Mouse (Mus musculus): ENCODE data around the gene Atg4c. TPM values are rescaled to one million over a fixed set of nuclear protein-coding genes. Genes with fewer than 3 reads are reported as not detected.

The Atg4c gene
- polyA plus RNA-seq, 1 experiment from 2014 or later: 20.8 TPM

GRCm38 (mm10) chr4:99222221-99222620 is 28.5 kb downstream of the Atg4c start:
- Histone ChIP-seq H3K4me3 (replicated peaks) (no peak overlapping the region), H3K36me3 (peaks cover 43% of the 10 kb centered on the region), H3K4me1 (replicated peaks) (no peaks in the 10 kb centered on the region), H3K9me3 (no peaks in the 10 kb centered on the region), H3K27me3 (no peaks in the 10 kb centered on the region), H3K9ac (replicated peaks) (no peak overlapping the region), H3K27ac (no peak overlapping the region), H3K4me2 (no peak overlapping the region)
- WGBS: 86% methylated on average over 8 of the region's 8 CpGs
- no peak for ATAC-seq (ENCODE audit: insufficient number of reproducible peaks, insufficient read depth, low FRiP score, low TSS enrichment, low read depth)

DNA sequence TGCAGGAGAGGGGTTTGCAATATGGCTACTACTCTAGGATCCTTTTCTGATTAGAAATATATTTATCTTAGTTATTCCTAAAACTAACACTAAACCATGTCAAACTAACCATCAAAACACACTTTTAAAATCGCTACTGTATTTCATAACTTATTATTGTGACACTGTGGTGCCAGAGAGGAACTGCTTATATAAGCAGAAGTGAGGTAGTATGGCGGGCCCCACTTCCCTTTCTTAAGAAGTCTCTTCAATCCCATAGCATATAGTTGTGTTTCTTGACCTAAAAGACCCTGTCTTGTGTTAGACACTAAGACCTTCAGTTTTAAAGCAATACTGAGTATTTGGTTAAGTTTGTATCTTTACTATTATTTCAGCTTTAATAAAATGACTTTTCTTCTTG is 31.1 kb downstream of the Atg4c start:
- 91% methylated on average over 2 of the region's 2 CpGs for WGBS
- no peaks in the 10 kb centered on the region for H3K4me1 ChIP-seq (replicated peaks)
- no peak overlapping the region for H3K27ac ChIP-seq
- ATAC-seq (ENCODE audit: insufficient number of reproducible peaks, insufficient read depth, low FRiP score, low TSS enrichment, low read depth): no peak
- peaks cover 43% of the 10 kb centered on the region for H3K36me3 ChIP-seq
- H3K4me3 ChIP-seq (replicated peaks): no peak overlapping the region
- H3K4me2 ChIP-seq: no peak overlapping the region
- H3K9me3 ChIP-seq: no peaks in the 10 kb centered on the region
- no peak overlapping the region for H3K9ac ChIP-seq (replicated peaks)
- H3K27me3 ChIP-seq: no peaks in the 10 kb centered on the region

- peaks cover 38% of the 10 kb centered on the region for H3K36me3 ChIP-seq
- no peaks in the 10 kb centered on the region for H3K27me3 ChIP-seq
- H3K4me2 ChIP-seq: no peak overlapping the region
- no peak overlapping the region for H3K9ac ChIP-seq (replicated peaks)
- no peak overlapping the region for H3K4me3 ChIP-seq (replicated peaks)
- WGBS: 74% methylated on average over 6 of the region's 6 CpGs
- H3K27ac ChIP-seq: no peak overlapping the region
- ATAC-seq (ENCODE audit: insufficient number of reproducible peaks, insufficient read depth, low FRiP score, low TSS enrichment, low read depth): no peak
- H3K4me1 ChIP-seq (replicated peaks): no peaks in the 10 kb centered on the region
- no peaks in the 10 kb centered on the region for H3K9me3 ChIP-seq
Measured at GRCm38 (mm10) chr4:99227226-99227625, 33.5 kb downstream of the Atg4c start.

DNA sequence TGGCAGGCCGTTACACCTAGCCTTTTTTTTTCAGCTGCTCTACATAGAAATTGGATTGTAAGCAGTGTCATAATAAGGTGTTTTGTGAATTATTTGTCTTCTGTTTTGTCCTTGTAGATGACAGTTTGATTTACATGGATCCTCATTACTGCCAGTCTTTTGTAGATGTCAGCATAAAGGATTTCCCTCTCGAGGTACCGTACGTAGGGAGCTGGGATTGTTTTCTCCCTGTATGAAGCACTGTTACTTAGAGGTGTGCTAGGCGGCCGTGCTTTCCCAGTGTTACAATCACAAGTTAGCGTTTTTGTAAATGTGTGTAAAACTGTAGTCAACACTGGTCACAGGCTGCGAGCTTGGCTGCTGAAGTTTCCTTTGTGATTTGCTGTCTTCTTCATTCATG is 35.6 kb downstream of the Atg4c start:
- Histone ChIP-seq H3K4me1 (replicated peaks) (no peaks in the 10 kb centered on the region), H3K9ac (replicated peaks) (no peak overlapping the region), H3K9me3 (no peaks in the 10 kb centered on the region), H3K27ac (no peak overlapping the region), H3K36me3 (peaks cover 35% of the 10 kb centered on the region), H3K4me3 (replicated peaks) (no peak overlapping the region), H3K4me2 (no peak overlapping the region), H3K27me3 (no peaks in the 10 kb centered on the region)
- no peak for ATAC-seq (ENCODE audit: insufficient number of reproducible peaks, insufficient read depth, low FRiP score, low TSS enrichment, low read depth)
- WGBS: 88% methylated on average over 8 of the region's 8 CpGs

DNA sequence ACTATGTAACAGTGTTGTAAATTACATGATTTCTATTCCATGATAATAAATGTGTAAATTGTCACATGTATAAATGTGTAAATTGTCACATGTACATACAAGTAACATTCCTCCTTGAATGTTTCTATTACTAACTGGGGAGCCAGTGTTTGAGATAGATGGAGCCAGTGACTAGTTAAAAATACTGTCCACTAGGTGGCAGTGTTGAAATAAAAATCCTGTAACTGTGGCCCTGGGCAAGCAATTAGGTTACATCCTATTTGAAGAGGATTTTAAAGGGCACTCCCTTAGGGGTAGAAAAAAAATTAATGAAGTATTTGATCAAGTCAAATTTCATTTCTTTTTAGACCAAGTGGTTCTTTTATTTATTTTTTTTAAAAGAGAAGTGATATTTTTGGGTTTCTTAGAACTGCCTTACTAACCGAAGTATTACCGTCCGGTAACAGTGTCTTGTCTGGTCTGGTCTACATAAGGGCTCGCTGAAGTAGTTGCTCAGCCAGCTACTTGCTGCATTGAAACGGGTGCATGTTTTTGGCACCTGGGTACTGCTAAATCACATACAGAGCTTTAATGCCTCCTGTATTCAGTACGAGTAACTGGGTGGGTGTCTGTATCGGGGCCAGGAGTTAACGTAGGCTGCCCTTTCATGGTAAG is 41.6 kb downstream of the Atg4c start:
- 92% methylated on average over 8 of the region's 8 CpGs for WGBS
- Histone ChIP-seq H3K9me3 (no peaks in the 10 kb centered on the region), H3K4me3 (replicated peaks) (no peak overlapping the region), H3K36me3 (peaks cover 26% of the 10 kb centered on the region), H3K27me3 (no peaks in the 10 kb centered on the region), H3K4me1 (replicated peaks) (no peaks in the 10 kb centered on the region), H3K27ac (no peak overlapping the region), H3K9ac (replicated peaks) (no peak overlapping the region), H3K4me2 (no peak overlapping the region)
- ATAC-seq (ENCODE audit: insufficient number of reproducible peaks, insufficient read depth, low FRiP score, low TSS enrichment, low read depth): no peak

DNA sequence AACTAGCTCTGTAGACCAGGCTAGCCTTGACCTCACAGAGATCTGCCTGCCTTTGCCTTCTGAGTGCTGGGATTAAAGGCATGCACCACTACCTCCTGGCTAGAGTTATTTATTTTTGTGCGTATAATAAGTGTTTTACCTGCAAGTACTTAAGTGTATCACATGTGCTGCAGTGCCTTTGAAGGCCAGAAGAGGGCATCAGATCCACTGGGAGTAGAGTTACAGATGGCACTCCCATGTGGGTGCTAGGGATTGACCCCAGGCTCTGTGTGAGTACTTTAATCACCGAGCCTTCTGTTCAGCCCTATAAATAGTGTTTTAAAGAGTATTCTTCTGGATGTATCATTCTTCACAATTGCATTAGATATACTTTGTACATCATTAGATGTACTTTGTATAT is 44.6 kb downstream of the Atg4c start:
- H3K36me3 ChIP-seq: peaks cover 26% of the 10 kb centered on the region
- no peak overlapping the region for H3K9ac ChIP-seq (replicated peaks)
- no peaks in the 10 kb centered on the region for H3K4me1 ChIP-seq (replicated peaks)
- H3K4me3 ChIP-seq (replicated peaks): no peak overlapping the region
- H3K27me3 ChIP-seq: no peaks in the 10 kb centered on the region
- WGBS: 92% methylated on average over 2 of the region's 2 CpGs
- no peaks in the 10 kb centered on the region for H3K9me3 ChIP-seq
- no peak overlapping the region for H3K4me2 ChIP-seq
- no peak overlapping the region for H3K27ac ChIP-seq
- no peak for ATAC-seq (ENCODE audit: insufficient number of reproducible peaks, insufficient read depth, low FRiP score, low TSS enrichment, low read depth)

DNA sequence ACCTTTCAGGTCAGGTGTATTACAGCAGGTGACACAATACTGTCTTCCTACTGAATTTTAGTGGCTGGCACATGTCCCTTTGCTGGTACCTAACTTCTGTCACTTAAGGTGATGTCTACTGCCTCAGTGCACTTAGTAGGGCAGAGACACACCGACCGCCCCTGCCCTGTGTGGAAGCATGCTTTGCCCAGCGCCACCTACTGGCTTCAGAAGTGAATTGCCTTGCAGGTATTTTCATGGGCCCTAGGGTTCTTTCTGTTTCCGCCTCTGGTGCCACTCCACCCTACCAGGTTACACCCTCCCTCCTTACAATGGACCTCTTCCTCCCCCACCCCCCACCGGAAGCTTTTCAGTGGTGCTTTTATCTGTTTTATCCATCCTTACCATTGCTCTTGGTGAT is 47.9 kb downstream of the Atg4c start:
- no peaks in the 10 kb centered on the region for H3K9me3 ChIP-seq
- H3K4me3 ChIP-seq (replicated peaks): no peak overlapping the region
- no peaks in the 10 kb centered on the region for H3K27me3 ChIP-seq
- 50% methylated on average over 5 of the region's 5 CpGs for WGBS
- no peak for ATAC-seq (ENCODE audit: insufficient number of reproducible peaks, insufficient read depth, low FRiP score, low TSS enrichment, low read depth)
- no peak overlapping the region for H3K9ac ChIP-seq (replicated peaks)
- no peak overlapping the region for H3K27ac ChIP-seq
- peaks cover 20% of the 10 kb centered on the region for H3K36me3 ChIP-seq
- H3K4me1 ChIP-seq (replicated peaks): no peaks in the 10 kb centered on the region
- H3K4me2 ChIP-seq: no peak overlapping the region

- Histone ChIP-seq H3K4me1 (replicated peaks) (no peaks in the 10 kb centered on the region), H3K36me3 (peaks cover 6% of the 10 kb centered on the region; the same call in 1 of the 2 replicates), H3K4me2 (no peak overlapping the region), H3K27me3 (no peaks in the 10 kb centered on the region), H3K4me3 (replicated peaks) (no peak overlapping the region), H3K27ac (no peak overlapping the region), H3K9ac (replicated peaks) (no peak overlapping the region), H3K9me3 (no peaks in the 10 kb centered on the region)
- WGBS: 95% methylated on average over 3 of the region's 3 CpGs
- ATAC-seq (ENCODE audit: insufficient number of reproducible peaks, insufficient read depth, low FRiP score, low TSS enrichment, low read depth): no peak
Measured at GRCm38 (mm10) chr4:99249358-99249757, 55.6 kb downstream of the Atg4c start.

GRCm38 (mm10) chr4:99249826-99250225 is 56.1 kb downstream of the Atg4c start:
- 91% methylated on average over 8 of the region's 8 CpGs for WGBS
- no peaks in the 10 kb centered on the region for H3K9me3 ChIP-seq
- no peak for ATAC-seq (ENCODE audit: insufficient number of reproducible peaks, insufficient read depth, low FRiP score, low TSS enrichment, low read depth)
- H3K4me2 ChIP-seq: no peak overlapping the region
- H3K9ac ChIP-seq (replicated peaks): no peak overlapping the region
- no peak overlapping the region for H3K4me3 ChIP-seq (replicated peaks)
- H3K27ac ChIP-seq: no peak overlapping the region
- no peaks in the 10 kb centered on the region for H3K4me1 ChIP-seq (replicated peaks)
- peaks cover 6% of the 10 kb centered on the region; the same call in 1 of the 2 replicates for H3K36me3 ChIP-seq
- no peaks in the 10 kb centered on the region for H3K27me3 ChIP-seq

GRCm38 (mm10) chr4:99252957-99253356 is 59.2 kb downstream of the Atg4c start:
- Histone ChIP-seq H3K9ac (replicated peaks) (no peak overlapping the region), H3K9me3 (no peaks in the 10 kb centered on the region), H3K4me1 (replicated peaks) (no peaks in the 10 kb centered on the region), H3K36me3 (peaks cover 6% of the 10 kb centered on the region; the same call in 1 of the 2 replicates), H3K27me3 (no peaks in the 10 kb centered on the region), H3K27ac (no peak overlapping the region), H3K4me3 (replicated peaks) (no peak overlapping the region), H3K4me2 (no peak overlapping the region)
- no peak for ATAC-seq (ENCODE audit: insufficient number of reproducible peaks, insufficient read depth, low FRiP score, low TSS enrichment, low read depth)
- WGBS: 93% methylated on average over 11 of the region's 11 CpGs

- no peak overlapping the region for H3K4me2 ChIP-seq
- H3K4me1 ChIP-seq (replicated peaks): no peaks in the 10 kb centered on the region
- ATAC-seq (ENCODE audit: insufficient number of reproducible peaks, insufficient read depth, low FRiP score, low TSS enrichment, low read depth): no peak
- WGBS: 88% methylated on average over 2 of the region's 2 CpGs
- H3K27me3 ChIP-seq: no peaks in the 10 kb centered on the region
- H3K27ac ChIP-seq: no peak overlapping the region
- no peak overlapping the region for H3K4me3 ChIP-seq (replicated peaks)
- no peaks in the 10 kb centered on the region for H3K9me3 ChIP-seq
- no peaks in the 10 kb centered on the region for H3K36me3 ChIP-seq
- no peak overlapping the region for H3K9ac ChIP-seq (replicated peaks)
Measured at GRCm38 (mm10) chr4:99263191-99263590, 69.5 kb downstream of the Atg4c start.

GRCm38 (mm10) chr4:99263663-99264062 is 69.9 kb downstream of the Atg4c start:
- H3K9ac ChIP-seq (replicated peaks): no peak overlapping the region
- H3K4me2 ChIP-seq: no peak overlapping the region
- no peaks in the 10 kb centered on the region for H3K27me3 ChIP-seq
- H3K4me3 ChIP-seq (replicated peaks): no peak overlapping the region
- no peaks in the 10 kb centered on the region for H3K9me3 ChIP-seq
- H3K36me3 ChIP-seq: no peaks in the 10 kb centered on the region; the same call in 1 of the 2 replicates
- H3K4me1 ChIP-seq (replicated peaks): no peaks in the 10 kb centered on the region
- no peak overlapping the region for H3K27ac ChIP-seq
- 50% methylated on average over 11 of the region's 11 CpGs for WGBS
- ATAC-seq (ENCODE audit: insufficient number of reproducible peaks, insufficient read depth, low FRiP score, low TSS enrichment, low read depth): no peak
